Mouse (Mus musculus): ENCODE measurements around the gene Rtn4rl1. TPM values are rescaled to one million over a fixed set of nuclear protein-coding genes. Genes with fewer than 3 reads are reported as not detected.
A peak's percentile ranks its signal among the peaks of the same experiment; 100 is the strongest.

Gene Rtn4rl1
- polyA plus RNA-seq, 1 experiment from 2014 or later: 2.1 TPM

- Histone ChIP-seq H3K36me3 (ENCODE audit: control insufficient read depth, insufficient read depth, low read length) (no peaks in the 10 kb centered on the region), H3K4me2 (replicated peaks; ENCODE audit: low read depth) (no peak overlapping the region), H3K9me3 (ENCODE audit: control insufficient read depth, low read length) (no peaks in the 10 kb centered on the region), H3K9ac (ENCODE audit: low read length) (no peak overlapping the region), H3K4me1 (replicated peaks; ENCODE audit: control insufficient read depth, insufficient read depth) (no peaks in the 10 kb centered on the region), H3K4me3 (ENCODE audit: low read depth, low read length) (no peak overlapping the region), H3K27me3 (ENCODE audit: control insufficient read depth, insufficient read depth, low read length) (peaks cover 4% of the 10 kb centered on the region; the same call in 1 of the 2 replicates), H3K27ac (replicated peaks) (no peak overlapping the region)
- WGBS: 57% methylated on average over 4 of the region's 4 CpGs
- TF ChIP-seq EP300 (optimal IDR thresholded peaks at IDR 0.05) (no peak), CTCF (IDR thresholded peaks at IDR 0.05; ENCODE audit: low read depth) (no peak)
- ATAC-seq (ENCODE audit: low FRiP score, low TSS enrichment): no peak
- DNase-seq (ENCODE audit: low spot score): no peak
Measured at GRCm38 (mm10) chr11:75285893-75286467, 92.4 kb downstream of the Rtn4rl1 start.

- Histone ChIP-seq H3K4me2 (replicated peaks; ENCODE audit: low read depth) (no peak overlapping the region), H3K27ac (replicated peaks) (no peak overlapping the region), H3K4me1 (replicated peaks; ENCODE audit: control insufficient read depth, insufficient read depth) (no peaks in the 10 kb centered on the region), H3K9ac (ENCODE audit: low read length) (no peak overlapping the region), H3K27me3 (ENCODE audit: control insufficient read depth, insufficient read depth, low read length) (peaks cover 4% of the 10 kb centered on the region; the same call in 1 of the 2 replicates), H3K9me3 (ENCODE audit: control insufficient read depth, low read length) (no peaks in the 10 kb centered on the region), H3K4me3 (ENCODE audit: low read depth, low read length) (no peak overlapping the region), H3K36me3 (ENCODE audit: control insufficient read depth, insufficient read depth, low read length) (no peaks in the 10 kb centered on the region)
- DNase-seq (ENCODE audit: low spot score) (no peak), ATAC-seq (ENCODE audit: low FRiP score, low TSS enrichment) (no peak)
- TF ChIP-seq CTCF (IDR thresholded peaks at IDR 0.05; ENCODE audit: low read depth) (no peak), EP300 (optimal IDR thresholded peaks at IDR 0.05) (no peak)
- 88% methylated on average over 4 of the region's 4 CpGs for WGBS
Measured at GRCm38 (mm10) chr11:75286868-75287267, 93.3 kb downstream of the Rtn4rl1 start.

- Histone ChIP-seq H3K27ac (replicated peaks) (no peak overlapping the region), H3K4me3 (ENCODE audit: low read depth, low read length) (no peak overlapping the region), H3K27me3 (ENCODE audit: control insufficient read depth, insufficient read depth, low read length) (peaks cover under 1% of the 10 kb centered on the region; the same call in 1 of the 2 replicates), H3K9me3 (ENCODE audit: control insufficient read depth, low read length) (no peaks in the 10 kb centered on the region), H3K4me2 (replicated peaks; ENCODE audit: low read depth) (no peak overlapping the region), H3K4me1 (replicated peaks; ENCODE audit: control insufficient read depth, insufficient read depth) (no peaks in the 10 kb centered on the region), H3K36me3 (ENCODE audit: control insufficient read depth, insufficient read depth, low read length) (no peaks in the 10 kb centered on the region), H3K9ac (ENCODE audit: low read length) (no peak overlapping the region)
- TF ChIP-seq CTCF (IDR thresholded peaks at IDR 0.05; ENCODE audit: low read depth): no peak
- TF ChIP-seq EP300 (optimal IDR thresholded peaks at IDR 0.05): no peak
- 81% methylated on average over 10 of the region's 10 CpGs for WGBS
- ATAC-seq (ENCODE audit: low FRiP score, low TSS enrichment) (no peak), DNase-seq (ENCODE audit: low spot score) (no peak)
Measured at GRCm38 (mm10) chr11:75287940-75288339, 94.4 kb downstream of the Rtn4rl1 start.

GRCm38 (mm10) chr11:75288517-75288916 is 94.9 kb downstream of the Rtn4rl1 start:
- no peaks in the 10 kb centered on the region for H3K4me1 ChIP-seq (replicated peaks; ENCODE audit: control insufficient read depth, insufficient read depth)

GRCm38 (mm10) chr11:75289120-75289519 is 95.5 kb downstream of the Rtn4rl1 start:
- Histone ChIP-seq H3K9ac (ENCODE audit: low read length) (no peak overlapping the region), H3K4me3 (ENCODE audit: low read depth, low read length) (no peak overlapping the region), H3K27me3 (ENCODE audit: control insufficient read depth, insufficient read depth, low read length) (no peaks in the 10 kb centered on the region), H3K4me1 (replicated peaks; ENCODE audit: control insufficient read depth, insufficient read depth) (no peaks in the 10 kb centered on the region), H3K36me3 (ENCODE audit: control insufficient read depth, insufficient read depth, low read length) (no peaks in the 10 kb centered on the region), H3K4me2 (replicated peaks; ENCODE audit: low read depth) (no peak overlapping the region), H3K9me3 (ENCODE audit: control insufficient read depth, low read length) (no peaks in the 10 kb centered on the region), H3K27ac (replicated peaks) (no peak overlapping the region)
- no peak for TF ChIP-seq EP300 (optimal IDR thresholded peaks at IDR 0.05)
- TF ChIP-seq CTCF (IDR thresholded peaks at IDR 0.05; ENCODE audit: low read depth): no peak
- ATAC-seq (ENCODE audit: low FRiP score, low TSS enrichment) (no peak), DNase-seq (ENCODE audit: low spot score) (no peak)
- 64% methylated on average over 2 of the region's 2 CpGs for WGBS

More at GRCm38 (mm10) chr11:75288517-75288916, 94.9 kb downstream of the Rtn4rl1 start:
- Histone ChIP-seq H3K27me3 (ENCODE audit: control insufficient read depth, insufficient read depth, low read length) (no peaks in the 10 kb centered on the region), H3K36me3 (ENCODE audit: control insufficient read depth, insufficient read depth, low read length) (no peaks in the 10 kb centered on the region), H3K9ac (ENCODE audit: low read length) (no peak overlapping the region), H3K9me3 (ENCODE audit: control insufficient read depth, low read length) (no peaks in the 10 kb centered on the region), H3K4me3 (ENCODE audit: low read depth, low read length) (no peak overlapping the region), H3K4me2 (replicated peaks; ENCODE audit: low read depth) (no peak overlapping the region), H3K27ac (replicated peaks) (no peak overlapping the region)
- ATAC-seq (ENCODE audit: low FRiP score, low TSS enrichment) (no peak), DNase-seq (ENCODE audit: low spot score) (no peak)
- TF ChIP-seq CTCF (IDR thresholded peaks at IDR 0.05; ENCODE audit: low read depth) (no peak), EP300 (optimal IDR thresholded peaks at IDR 0.05) (no peak)
- 64% methylated on average over 8 of the region's 8 CpGs for WGBS

GRCm38 (mm10) chr11:75290566-75291271 is 97.1 kb downstream of the Rtn4rl1 start:
- Histone ChIP-seq H3K4me2 (replicated peaks; ENCODE audit: low read depth) (no peak overlapping the region), H3K36me3 (ENCODE audit: control insufficient read depth, insufficient read depth, low read length) (no peaks in the 10 kb centered on the region), H3K9me3 (ENCODE audit: control insufficient read depth, low read length) (no peaks in the 10 kb centered on the region), H3K9ac (ENCODE audit: low read length) (no peak overlapping the region), H3K27ac (replicated peaks) (no peak overlapping the region), H3K4me3 (ENCODE audit: low read depth, low read length) (no peak overlapping the region), H3K27me3 (ENCODE audit: control insufficient read depth, insufficient read depth, low read length) (no peaks in the 10 kb centered on the region), H3K4me1 (replicated peaks; ENCODE audit: control insufficient read depth, insufficient read depth) (no peaks in the 10 kb centered on the region)
- peak; percentile 97 for TF ChIP-seq CTCF (IDR thresholded peaks at IDR 0.05; ENCODE audit: low read depth)
- TF ChIP-seq EP300 (optimal IDR thresholded peaks at IDR 0.05): no peak
- DNase-seq (ENCODE audit: low spot score): peak; percentile 83
- 18% methylated on average over 6 of the region's 6 CpGs for WGBS
- ATAC-seq (ENCODE audit: low FRiP score, low TSS enrichment): peak; percentile 58

Data from stomach, postnatal 0 days (tissue).